Mouse (Mus musculus): ENCODE measurements around the gene Ptpn4.
A peak's percentile ranks its signal among the peaks of the same experiment; 100 is the strongest.

Gene Ptpn4

DNA sequence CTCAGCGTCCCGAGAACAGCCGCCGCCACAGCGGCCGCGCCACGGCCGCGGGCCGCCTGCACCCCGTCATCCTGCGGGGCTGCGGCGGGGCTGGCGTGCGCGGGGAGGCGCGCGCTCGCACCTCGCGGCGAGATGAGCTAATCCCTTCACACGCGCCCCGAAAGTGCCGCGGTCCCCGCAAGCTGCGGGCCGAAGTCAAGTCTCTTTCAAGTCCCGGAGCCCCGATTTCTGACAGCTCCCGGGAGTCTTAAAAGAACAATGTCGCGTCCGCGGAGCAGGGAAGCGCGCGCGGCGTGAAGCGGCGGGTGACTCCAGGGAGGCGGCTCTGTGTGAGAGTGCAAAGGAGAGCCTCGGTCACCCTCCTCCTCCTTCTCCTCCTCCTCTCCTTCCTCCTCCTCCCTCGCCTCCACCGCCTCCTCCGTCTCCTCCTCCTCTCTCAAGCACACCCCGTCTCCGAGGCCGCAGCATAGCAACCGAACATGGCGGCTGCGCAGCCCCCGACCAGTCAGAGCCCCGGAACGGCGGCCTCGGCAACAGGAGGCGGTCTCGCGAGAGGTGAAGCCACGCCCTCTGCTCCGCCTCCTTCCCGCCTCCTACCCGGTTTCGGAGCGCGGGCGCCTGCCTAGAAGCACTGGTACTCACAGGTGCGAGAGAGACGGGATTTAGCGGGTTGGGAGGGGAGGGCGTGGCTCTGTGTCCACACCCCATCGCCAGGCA, at the start of gene Ptpn4:
Gene Ptpn4 (minus strand): TSS at position 579 of the 717 bp plus-strand sequence.
- DNase-seq (ENCODE audit: low read depth) = peak; percentile 99

DNA sequence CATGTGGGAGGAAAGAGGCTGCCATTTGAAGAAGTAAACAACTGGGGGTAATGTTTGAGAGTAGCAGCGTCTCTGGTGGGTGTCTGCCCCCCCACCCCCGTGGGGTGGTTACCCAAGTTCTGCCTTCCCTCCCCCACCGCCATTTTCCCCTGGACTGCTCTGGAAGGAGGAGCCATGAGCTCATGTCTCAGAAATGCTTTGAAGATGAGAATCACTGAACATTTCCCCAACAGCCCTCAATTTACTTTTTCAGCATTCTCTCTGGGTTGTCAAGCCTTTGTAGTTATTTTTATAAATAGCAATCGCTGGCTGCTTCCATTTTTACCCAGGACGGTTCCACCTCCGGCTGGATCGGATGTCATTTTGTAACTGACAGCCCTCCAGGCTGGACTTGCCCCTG, 48.9 kb upstream of the Ptpn4 start:
- no peak for DNase-seq (ENCODE audit: low read depth)

DNA sequence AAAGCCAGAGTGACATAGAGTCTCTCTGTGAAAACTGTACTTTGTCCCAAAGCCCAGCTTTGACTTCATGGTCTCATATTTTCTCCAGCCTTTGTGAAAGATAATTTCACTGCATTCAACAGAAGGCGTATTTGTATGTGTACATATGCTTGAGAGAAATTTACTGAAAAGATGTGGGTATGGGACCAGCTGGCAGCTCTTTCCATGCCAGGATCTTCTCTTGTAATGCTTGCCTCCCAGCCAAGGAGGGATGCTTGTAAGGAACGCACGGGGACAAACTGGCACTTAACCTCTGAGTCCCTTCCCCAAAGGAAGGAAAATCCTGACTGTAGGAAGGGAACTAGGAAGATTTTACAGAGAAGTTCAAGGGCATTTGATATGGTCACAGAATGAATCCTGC, 46.9 kb upstream of the Ptpn4 start:
- DNase-seq (ENCODE audit: low read depth) = no peak

GRCm38 (mm10) chr1:119878909-119879308, 41.5 kb upstream of the Ptpn4 start:
- DNase-seq (ENCODE audit: low read depth) = no peak

- DNase-seq (ENCODE audit: low read depth) = no peak
These were observed 40.1 kb upstream of the Ptpn4 start for GRCm38 (mm10) chr1:119877469-119877868.

DNA sequence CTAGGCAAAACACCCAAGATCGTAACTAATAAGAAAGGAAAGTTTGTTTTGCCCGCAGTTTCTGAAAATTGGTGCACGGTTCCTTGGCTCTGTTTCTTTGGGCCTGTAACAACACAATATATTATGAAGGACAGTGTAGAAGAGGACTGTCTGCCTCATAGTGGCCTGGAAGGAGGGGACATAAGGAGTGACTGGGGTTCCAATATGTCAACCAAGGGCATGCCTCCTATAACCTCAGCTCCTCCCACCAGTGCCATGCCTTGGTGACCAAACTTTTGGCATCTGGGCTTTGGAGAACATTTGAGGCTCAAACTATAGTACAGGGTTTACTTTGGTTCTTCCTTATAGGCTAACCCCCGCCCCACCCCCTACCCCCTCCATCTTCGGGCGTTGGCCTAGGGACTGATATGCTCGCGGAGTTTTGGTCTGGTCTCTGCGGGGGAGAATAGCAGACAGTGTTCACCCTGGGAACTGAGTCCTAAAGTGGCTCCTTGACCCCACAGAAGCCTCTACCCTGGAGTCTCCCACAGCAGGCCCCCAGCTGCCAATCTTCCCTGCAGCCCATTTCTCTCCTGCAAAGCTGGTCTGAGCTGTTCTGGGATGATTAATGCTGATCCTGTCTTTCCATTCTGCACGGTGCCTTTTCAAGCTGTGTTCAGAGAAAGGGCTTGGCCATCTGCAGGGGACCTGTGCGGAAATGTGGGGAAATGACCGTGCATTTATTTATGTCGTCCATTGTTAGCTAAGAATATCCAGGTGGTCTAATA, 31.2 kb upstream of the Ptpn4 start:
- DNase-seq (ENCODE audit: low read depth) = no peak

GRCm38 (mm10) chr1:119867300-119867699, 29.9 kb upstream of the Ptpn4 start:
- DNase-seq (ENCODE audit: low read depth) = no peak

DNA sequence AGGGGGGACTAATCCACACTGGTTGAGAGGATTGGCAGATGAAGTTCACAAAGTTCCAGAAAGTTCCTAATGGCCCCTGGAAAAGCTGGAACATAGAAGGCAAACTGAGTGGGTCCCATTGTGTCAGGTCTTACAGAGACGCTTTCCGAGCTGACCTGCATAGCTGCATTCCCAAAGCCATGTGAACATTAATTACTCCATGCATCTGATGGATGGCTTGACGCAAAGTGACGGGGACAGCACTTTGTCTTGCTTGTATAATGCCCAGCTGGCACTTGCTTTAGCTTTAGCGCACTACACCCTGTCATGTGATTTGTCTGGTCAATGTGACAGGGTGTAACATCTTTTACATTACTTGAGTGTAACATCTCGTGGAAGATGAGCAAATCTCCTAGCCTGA, 27.9 kb upstream of the Ptpn4 start:
- DNase-seq (ENCODE audit: low read depth) = no peak

DNA sequence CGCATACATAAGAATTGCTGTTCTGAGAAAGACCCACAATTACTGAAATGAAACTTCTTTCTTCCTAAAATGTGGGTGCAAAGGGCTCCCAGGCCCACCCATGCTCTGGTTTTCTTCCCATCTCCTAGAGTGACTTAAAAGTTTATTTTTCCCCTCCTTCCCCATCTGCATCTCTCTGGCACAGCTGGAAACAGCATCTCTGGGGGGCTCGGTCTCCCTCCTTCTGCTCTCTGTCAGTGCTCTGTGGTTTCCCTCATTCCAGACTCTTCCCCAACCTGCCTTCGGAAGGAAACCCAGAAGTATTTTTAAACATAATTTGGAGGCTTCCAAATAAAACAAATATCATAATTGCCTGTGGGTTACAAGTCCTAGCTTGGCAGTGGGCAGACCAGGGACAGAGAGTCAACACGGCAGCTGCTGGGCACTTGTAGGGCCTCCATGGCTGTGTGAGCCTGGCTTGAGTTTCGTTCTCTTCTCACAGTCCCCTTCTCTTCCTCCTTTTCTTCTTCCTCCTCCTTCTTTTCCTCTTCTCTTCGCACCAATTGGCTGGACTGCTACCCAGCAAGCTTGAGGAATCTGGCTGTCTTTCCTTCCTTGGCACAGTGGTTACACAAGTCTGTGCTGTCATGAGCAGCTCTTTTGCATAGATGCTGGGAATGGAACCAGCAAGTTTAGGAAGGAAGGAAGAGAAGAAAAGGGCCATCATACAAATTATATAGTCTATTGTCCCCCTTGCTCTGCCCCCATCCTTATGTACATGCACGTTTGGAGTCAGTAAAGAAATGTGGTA, 26.3 kb upstream of the Ptpn4 start:
- no peak for DNase-seq (ENCODE audit: low read depth)

DNA sequence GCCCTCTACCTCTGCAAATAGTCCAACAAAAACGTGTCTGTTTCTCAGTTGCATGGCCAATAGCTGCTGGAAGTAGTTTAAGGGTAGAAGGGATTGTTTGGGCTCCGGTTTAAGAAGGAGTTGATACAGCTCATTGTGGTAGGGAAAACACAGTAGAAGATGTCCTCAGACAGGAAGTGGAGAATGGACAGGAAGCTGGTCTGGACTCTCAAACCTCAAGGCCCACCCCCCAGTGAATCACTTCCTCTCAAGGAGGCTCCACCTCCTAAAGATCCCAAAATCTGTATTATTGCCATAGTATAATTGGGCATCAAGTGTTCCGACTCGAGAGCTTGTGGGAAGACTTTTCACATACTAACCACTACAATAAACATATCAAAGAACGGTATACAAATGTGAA, 22.2 kb upstream of the Ptpn4 start:
- peak; percentile 91 for DNase-seq (ENCODE audit: low read depth)

DNA sequence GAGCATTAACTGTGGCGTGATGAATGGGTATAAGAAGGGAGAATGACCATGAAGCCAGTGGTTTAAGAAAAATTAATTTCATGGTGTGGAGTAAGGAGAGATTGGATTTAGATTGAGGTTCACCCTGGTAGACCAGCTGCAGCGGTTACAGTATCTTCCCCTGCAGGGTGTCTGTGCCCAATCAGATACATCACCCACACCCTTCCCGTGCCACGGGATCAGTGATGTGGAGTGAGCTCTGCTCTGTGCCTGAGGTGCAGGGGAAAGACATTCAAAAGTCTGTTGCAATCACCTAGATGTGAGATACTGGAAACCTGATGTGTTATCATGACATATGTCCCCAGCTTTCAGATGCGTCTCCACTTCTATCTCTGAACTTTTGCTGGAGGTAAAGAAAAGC, 15.6 kb upstream of the Ptpn4 start:
- DNase-seq (ENCODE audit: low read depth) = no peak

- DNase-seq (ENCODE audit: low read depth) = no peak
These were observed 14.9 kb upstream of the Ptpn4 start for GRCm38 (mm10) chr1:119852339-119852738.

DNA sequence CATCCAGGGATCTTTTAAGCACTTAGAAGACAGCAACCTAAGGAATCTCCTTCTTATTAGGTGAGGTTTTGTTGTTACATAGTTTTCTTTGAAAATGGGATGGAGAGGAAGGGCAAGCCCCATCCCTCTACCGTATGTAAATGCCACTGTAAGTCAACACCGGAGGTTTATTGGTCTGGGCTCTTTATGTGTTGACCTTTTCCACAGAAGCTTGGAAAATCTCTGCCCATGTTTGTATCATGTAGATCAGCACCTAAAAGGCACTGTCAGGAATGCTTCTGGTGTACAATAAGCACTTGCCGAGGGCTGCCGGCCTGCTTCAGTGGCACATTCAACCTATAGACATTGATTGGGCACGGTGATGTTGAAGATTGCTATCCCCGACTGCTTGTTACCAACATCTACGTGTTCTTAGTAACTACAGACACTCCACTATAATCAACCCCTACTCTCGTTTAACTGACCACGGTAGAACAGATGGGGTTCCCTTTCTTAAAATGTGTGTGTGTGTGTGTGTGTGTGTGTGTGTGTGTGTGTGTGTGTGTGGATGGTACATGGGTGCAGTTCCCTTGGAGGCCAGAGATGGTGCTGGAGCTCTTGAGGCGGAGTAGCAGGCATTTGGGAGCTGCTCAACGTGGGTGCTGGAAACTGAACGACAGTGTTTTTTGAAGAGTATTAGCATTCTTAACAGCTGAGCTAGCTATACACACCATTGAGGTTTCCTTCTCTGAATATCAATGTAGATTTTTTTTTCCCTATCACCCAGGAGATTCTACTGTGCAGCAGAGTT, 11.9 kb upstream of the Ptpn4 start:
- DNase-seq (ENCODE audit: low read depth) = no peak

GRCm38 (mm10) chr1:119845321-119845720, 7.9 kb upstream of the Ptpn4 start:
- DNase-seq (ENCODE audit: low read depth) = no peak

GRCm38 (mm10) chr1:119843121-119843520, 5.7 kb upstream of the Ptpn4 start:
- no peak for DNase-seq (ENCODE audit: low read depth)

GRCm38 (mm10) chr1:119838241-119838640, 828 bp upstream of the Ptpn4 start:
- DNase-seq (ENCODE audit: low read depth) = no peak

- DNase-seq (ENCODE audit: low read depth) = peak; percentile 68
These were observed 866 bp downstream of the Ptpn4 start for GRCm38 (mm10) chr1:119836479-119837015.

DNA sequence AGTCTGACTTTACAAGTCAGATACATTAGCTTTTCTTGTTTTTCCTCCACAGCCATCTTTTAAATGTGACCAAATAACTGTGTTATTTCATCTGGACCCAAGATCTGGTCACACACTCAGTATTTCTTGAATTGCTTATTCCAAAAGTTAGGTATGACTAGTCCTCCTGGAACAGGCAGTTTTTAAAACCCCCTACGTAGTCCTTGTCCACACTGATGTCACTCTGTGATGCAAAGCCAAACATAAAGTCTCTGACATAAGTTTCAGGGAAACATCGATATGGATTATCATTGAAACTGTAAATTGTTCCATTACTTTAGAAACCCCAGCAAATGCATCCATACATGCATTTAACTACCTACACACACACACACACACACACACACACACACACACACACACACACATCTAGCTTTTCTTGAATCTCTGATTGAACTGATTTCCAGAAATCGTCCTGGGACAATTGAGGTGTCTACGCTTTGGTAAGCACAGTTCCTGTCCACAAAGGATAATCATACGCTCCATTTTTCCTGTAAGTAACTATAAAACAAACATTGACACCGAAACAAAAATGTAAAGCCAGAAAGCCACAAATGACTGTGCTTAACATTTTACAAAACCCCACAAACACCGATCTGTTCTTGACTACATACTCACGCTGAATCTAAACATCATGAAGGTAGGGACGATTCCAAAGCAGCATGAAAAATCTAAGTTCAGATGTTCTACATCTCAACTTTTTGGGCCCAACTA, 1.5 kb downstream of the Ptpn4 start:
- DNase-seq (ENCODE audit: low read depth) = peak; percentile 60

- DNase-seq (ENCODE audit: low read depth) = peak; percentile 26
These were observed 9.3 kb downstream of the Ptpn4 start for GRCm38 (mm10) chr1:119828160-119828559.

DNA sequence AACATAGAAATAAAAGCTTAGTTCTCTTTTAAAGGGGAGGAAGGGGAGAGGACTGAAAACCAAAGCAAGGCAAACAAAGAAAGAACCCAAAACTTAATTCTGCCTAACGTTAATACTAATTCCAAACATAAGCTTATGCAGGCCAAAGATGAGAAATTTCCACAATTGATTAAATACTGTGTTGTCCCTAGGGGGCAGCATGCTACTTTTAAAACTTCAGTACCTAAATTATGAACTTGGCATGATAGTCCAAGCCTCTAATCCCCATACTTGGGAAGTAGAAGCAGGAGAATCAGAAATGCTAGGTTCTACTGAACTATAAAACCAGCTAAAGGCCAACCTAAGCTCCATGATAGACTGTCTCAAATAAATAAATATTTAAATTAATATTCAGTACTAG, 18.7 kb downstream of the Ptpn4 start:
- DNase-seq (ENCODE audit: low read depth) = peak; percentile 67

DNA sequence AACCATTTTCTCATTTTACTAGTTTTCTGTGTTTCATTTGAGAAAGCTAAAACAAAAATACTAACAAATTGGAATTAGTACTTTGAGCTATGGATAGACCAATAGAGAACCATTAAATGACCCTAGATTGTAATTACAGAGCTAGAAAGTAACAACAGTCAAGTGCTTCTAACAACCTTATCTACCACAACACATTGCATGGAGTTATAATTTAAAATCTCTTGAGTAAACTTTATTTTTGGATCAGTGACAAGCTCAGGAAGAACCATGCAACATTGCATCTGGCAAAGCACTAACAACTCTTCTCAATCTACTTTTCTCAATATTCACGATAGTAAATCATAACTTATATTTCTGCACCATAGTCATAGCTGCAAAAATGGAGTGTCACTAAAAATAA, 29.7 kb downstream of the Ptpn4 start:
- peak; percentile 60 for DNase-seq (ENCODE audit: low read depth)

Measured in 416B (cell line).